Mouse (Mus musculus): ENCODE data around the gene Plin4. TPM values are rescaled to one million over a fixed set of nuclear protein-coding genes. Genes with fewer than 3 reads are reported as not detected.

The Plin4 gene
- 0.03 and 0.11 TPM in 2 replicates for polyA plus RNA-seq (2015; fragmentation: Nextera tagmentation; extraction: Ambion mirVana)

DNA sequence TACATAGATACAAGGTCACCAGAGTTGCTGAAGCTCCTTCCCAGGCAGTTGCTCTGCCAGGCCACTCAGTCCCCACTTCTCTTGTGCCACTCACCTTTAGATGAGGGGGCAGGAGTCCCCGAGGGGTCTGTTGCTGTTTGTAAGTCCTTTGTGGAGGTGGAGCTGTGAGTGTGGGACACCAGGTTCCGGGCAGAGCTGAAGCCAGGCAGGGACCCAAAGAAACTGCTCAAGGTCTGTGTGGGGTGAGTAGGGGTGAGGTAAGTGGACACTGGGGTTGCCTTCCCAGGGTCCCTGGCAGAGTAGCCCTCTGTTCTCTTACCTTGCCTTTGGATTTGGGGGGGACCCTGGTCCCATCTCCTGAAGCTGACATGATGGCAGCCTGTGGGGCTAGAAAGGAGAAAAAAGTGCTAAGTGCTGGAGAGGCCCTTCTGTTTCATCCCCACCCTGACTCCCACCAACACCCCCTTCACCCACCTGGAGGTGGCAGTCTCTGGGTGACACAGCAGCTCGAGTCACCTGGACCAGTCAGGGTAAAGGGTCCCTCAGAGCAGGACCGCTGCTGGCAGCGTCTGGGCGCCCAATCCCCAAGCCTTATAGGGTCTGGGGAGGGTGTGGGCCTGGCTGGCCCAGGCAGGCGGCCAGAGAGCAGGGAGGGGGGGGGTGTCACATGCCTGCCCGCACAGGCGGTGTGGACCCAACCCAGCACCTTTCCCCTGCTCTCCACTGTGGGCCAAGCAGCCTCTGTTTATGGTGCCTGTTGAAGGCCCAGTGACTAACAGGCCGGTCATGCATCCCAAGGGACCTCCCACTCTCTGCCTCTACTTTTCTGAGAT is at the start of gene Plin4:
Gene Plin4, minus strand, starts transcription at position 585 of the 833 bp plus-strand sequence.
- Histone ChIP-seq H3K9me3 (no peaks in the 10 kb centered on the region), H3K36me3 (0 out of 2 replicates have a peak, but pooled peaks cover 4% of the 10 kb centered on the region), H3K9ac (no peak within 1 kb of the TSS), H3K4me2 (no peak within 1 kb of the TSS), H3K27me3 (no peaks in the 10 kb centered on the region), H3K4me1 (no peaks in the 10 kb centered on the region), H3K4me3 (no peak within 1 kb of the TSS), H3K27ac (no peak within 1 kb of the TSS)
- no peak; the same call in 1 of the 2 replicates for ATAC-seq (ENCODE audit: insufficient number of reproducible peaks, low FRiP score, low TSS enrichment, low read depth)
- 55% methylated on average over 10 of the region's 10 CpGs for WGBS

GRCm38 (mm10) chr17:56153643-56154042 is 44.0 kb upstream of the Plin4 start:
- Histone ChIP-seq H3K4me1 (peaks cover 8% of the 10 kb centered on the region; the same call in 1 of the 2 replicates), H3K9ac (no peak overlapping the region), H3K27me3 (peaks cover 71% of the 10 kb centered on the region), H3K27ac (no peak overlapping the region), H3K9me3 (no peaks in the 10 kb centered on the region), H3K4me2 (no peak overlapping the region), H3K4me3 (no peak overlapping the region), H3K36me3 (no peaks in the 10 kb centered on the region)
- 32% methylated on average over 9 of the region's 9 CpGs for WGBS
- ATAC-seq (ENCODE audit: insufficient number of reproducible peaks, low FRiP score, low TSS enrichment, low read depth), result peak; percentile 8; the same call in 1 of the 2 replicates

- Histone ChIP-seq H3K4me1 (peaks cover 10% of the 10 kb centered on the region; the same call in 1 of the 2 replicates), H3K9ac (no peak overlapping the region), H3K9me3 (no peaks in the 10 kb centered on the region), H3K4me2 (no peak overlapping the region), H3K36me3 (no peaks in the 10 kb centered on the region), H3K27ac (no peak overlapping the region), H3K4me3 (no peak overlapping the region), H3K27me3 (peaks cover 80% of the 10 kb centered on the region)
- no peak for ATAC-seq (ENCODE audit: insufficient number of reproducible peaks, low FRiP score, low TSS enrichment, low read depth)
- WGBS, result 43% methylated on average over 2 of the region's 2 CpGs
Observed at GRCm38 (mm10) chr17:56149897-56150296, 40.3 kb upstream of the Plin4 start.

- Histone ChIP-seq H3K9ac (no peak overlapping the region; the same call in 1 of the 2 replicates), H3K4me1 (peaks cover 10% of the 10 kb centered on the region; the same call in 1 of the 2 replicates), H3K27me3 (peaks cover 87% of the 10 kb centered on the region), H3K4me3 (peak overlapping the region; percentile 13), H3K9me3 (no peaks in the 10 kb centered on the region), H3K36me3 (no peaks in the 10 kb centered on the region), H3K4me2 (peak overlapping the region; percentile 30), H3K27ac (no peak overlapping the region)
- ATAC-seq (ENCODE audit: insufficient number of reproducible peaks, low FRiP score, low TSS enrichment, low read depth), result no peak
- WGBS, result 2% methylated on average over 30 of the region's 30 CpGs
Observed at GRCm38 (mm10) chr17:56148790-56149618, 39.4 kb upstream of the Plin4 start.

- no peak for ATAC-seq (ENCODE audit: insufficient number of reproducible peaks, low FRiP score, low TSS enrichment, low read depth)
- Histone ChIP-seq H3K36me3 (no peaks in the 10 kb centered on the region), H3K27me3 (peaks cover 87% of the 10 kb centered on the region), H3K4me1 (peaks cover 10% of the 10 kb centered on the region; the same call in 1 of the 2 replicates), H3K27ac (no peak overlapping the region), H3K9me3 (no peaks in the 10 kb centered on the region), H3K9ac (no peak overlapping the region), H3K4me2 (peak overlapping the region; percentile 30), H3K4me3 (peak overlapping the region; percentile 13; the same call in 1 of the 2 replicates)
- 21% methylated on average over 9 of the region's 9 CpGs for whole genome bisulfite sequencing
Observed at GRCm38 (mm10) chr17:56148280-56148679, 38.7 kb upstream of the Plin4 start.

DNA sequence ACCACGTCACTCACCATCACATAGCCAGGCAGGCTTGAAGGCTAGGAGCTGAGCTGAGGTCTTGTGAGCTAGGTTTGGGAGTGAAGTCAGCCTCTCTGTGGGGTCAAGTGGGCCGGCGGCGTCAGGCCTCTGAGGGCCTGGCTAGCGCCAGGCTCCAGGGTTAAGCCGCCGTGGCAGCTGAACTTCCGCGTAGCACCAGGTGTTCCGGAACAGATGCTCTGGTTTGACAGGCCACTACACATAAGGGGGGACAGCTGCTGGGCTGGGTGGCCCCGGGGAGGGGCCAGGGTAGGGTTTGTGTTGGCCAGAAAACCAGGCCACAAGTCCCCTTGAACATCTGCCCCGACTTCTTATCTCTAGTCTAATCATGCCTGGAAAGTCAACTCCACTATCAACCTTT is 37.8 kb upstream of the Plin4 start:
- Histone ChIP-seq H3K4me2 (no peak overlapping the region), H3K27me3 (peaks cover 90% of the 10 kb centered on the region), H3K9me3 (no peaks in the 10 kb centered on the region), H3K4me3 (no peak overlapping the region), H3K36me3 (no peaks in the 10 kb centered on the region), H3K27ac (no peak overlapping the region), H3K9ac (no peak overlapping the region), H3K4me1 (peaks cover 10% of the 10 kb centered on the region; the same call in 1 of the 2 replicates)
- no peak for ATAC-seq (ENCODE audit: insufficient number of reproducible peaks, low FRiP score, low TSS enrichment, low read depth)
- WGBS, result 40% methylated on average over 12 of the region's 12 CpGs

DNA sequence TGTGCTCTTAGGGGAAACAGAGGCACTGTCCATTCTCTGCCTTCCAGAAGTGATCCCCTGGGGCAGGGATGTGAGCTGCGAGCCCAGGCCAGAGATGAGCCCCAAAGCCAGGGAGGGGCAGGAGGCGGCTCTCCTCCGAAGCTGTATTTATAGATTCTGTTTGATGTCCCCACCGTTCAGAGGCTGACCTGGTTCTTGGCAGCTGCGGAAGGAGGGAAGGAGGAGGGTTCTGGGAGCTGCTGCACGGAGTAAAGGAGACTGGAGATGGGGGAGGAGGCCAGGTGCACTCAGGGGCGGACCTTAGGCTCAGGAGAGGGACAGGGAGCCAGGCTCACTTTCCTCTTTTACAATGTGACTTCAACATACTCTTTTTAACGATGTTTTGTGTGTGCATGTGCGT is 36.5 kb upstream of the Plin4 start:
- H3K4me1 ChIP-seq, result peaks cover 23% of the 10 kb centered on the region
- no peak for ATAC-seq (ENCODE audit: insufficient number of reproducible peaks, low FRiP score, low TSS enrichment, low read depth)
- peaks cover 99% of the 10 kb centered on the region for H3K27me3 ChIP-seq
- no peak overlapping the region for H3K4me2 ChIP-seq
- H3K27ac ChIP-seq, result no peak overlapping the region
- H3K9ac ChIP-seq, result no peak overlapping the region
- no peaks in the 10 kb centered on the region for H3K9me3 ChIP-seq
- no peak overlapping the region for H3K4me3 ChIP-seq
- WGBS, result 13% methylated on average over 9 of the region's 9 CpGs
- no peaks in the 10 kb centered on the region for H3K36me3 ChIP-seq

DNA sequence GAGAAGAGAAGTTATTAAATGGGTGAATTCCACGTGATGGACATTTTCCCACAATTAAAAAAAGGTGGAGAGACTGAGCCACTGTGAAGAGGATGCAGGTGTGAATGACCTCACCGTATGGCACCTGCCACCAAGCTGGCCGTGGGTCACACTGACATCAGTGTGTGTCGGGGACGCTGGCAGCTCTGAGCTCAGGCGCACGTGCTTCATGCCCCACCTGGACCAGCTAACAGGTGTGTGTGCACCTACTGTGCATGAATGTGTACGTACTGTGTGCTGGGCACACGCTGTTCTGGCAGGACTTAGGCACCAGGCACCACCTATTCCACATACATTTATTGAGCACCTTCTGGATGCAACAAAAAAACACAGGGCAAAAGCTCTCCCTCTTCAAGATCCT is 34.9 kb upstream of the Plin4 start:
- Histone ChIP-seq H3K4me1 (peaks cover 28% of the 10 kb centered on the region), H3K27ac (no peak overlapping the region), H3K36me3 (no peaks in the 10 kb centered on the region), H3K9me3 (no peaks in the 10 kb centered on the region), H3K9ac (no peak overlapping the region), H3K4me2 (no peak overlapping the region), H3K4me3 (no peak overlapping the region), H3K27me3 (peaks cover 99% of the 10 kb centered on the region)
- 64% methylated on average over 9 of the region's 9 CpGs for WGBS
- no peak for ATAC-seq (ENCODE audit: insufficient number of reproducible peaks, low FRiP score, low TSS enrichment, low read depth)

DNA sequence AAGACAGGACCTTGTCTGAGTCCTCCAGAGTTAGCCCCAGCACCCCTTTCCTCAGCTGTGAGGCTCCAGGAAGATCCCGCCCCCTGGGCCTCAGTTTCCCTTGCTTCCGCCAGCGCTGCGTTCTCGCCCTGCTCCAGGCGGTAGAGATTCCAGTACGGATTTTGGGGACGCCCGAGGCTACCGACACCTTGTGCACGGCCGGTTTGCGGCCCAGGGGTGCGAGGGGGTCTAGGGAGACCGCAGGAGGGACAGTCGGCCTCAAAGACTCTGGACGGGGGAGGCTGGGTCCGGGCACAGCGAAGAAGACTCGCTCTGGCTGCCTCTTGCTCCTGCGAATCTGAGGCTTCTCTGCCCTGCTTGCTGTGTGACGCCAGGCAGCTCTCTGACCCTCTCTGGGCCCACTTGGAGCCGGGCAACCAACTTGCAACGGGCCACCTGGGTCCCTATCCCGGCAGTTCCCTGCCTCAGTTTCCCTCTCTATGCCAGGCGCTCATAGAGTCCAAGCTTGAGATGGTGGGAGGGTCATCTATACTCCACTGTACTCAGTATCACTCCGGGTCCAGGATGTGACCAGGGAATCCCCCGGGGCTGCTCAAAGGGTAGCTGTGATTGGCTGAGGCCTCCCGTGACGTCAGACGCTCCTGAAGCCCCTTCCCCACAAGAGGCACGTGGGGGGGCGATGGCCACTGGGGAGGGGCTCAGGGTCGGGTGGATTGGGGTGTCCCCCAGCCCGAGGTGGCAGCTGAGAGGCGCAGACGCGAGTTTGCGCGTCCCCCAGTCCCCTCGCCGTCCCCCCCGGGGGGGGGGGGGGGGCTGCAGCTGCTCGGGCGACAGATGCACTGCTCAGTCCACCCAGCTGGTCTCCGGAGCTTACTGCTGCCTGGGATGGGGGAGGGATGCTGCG is 32.4 kb upstream of the Plin4 start:
- Histone ChIP-seq H3K4me1 (peaks cover 26% of the 10 kb centered on the region), H3K9ac (no peak overlapping the region), H3K27ac (no peak overlapping the region), H3K4me2 (peak overlapping the region; percentile 71), H3K9me3 (no peaks in the 10 kb centered on the region), H3K36me3 (no peaks in the 10 kb centered on the region), H3K4me3 (peak overlapping the region; percentile 41), H3K27me3 (peaks cover 94% of the 10 kb centered on the region)
- WGBS, result under 1% methylated on average over 43 of the region's 47 CpGs
- 0 out of 2 replicates have a peak, but pooled peaks have one; percentile 11 for ATAC-seq (ENCODE audit: insufficient number of reproducible peaks, low FRiP score, low TSS enrichment, low read depth)

- Histone ChIP-seq H3K4me3 (peak within 1 kb of the TSS; percentile 66), H3K36me3 (no peaks in the 10 kb centered on the region), H3K4me2 (peak within 1 kb of the TSS; percentile 99), H3K4me1 (peaks cover 29% of the 10 kb centered on the region), H3K27me3 (peaks cover 85% of the 10 kb centered on the region), H3K9me3 (no peaks in the 10 kb centered on the region), H3K27ac (no peak within 1 kb of the TSS), H3K9ac (peak within 1 kb of the TSS; percentile 29; the same call in 1 of the 2 replicates)
- no peak for ATAC-seq (ENCODE audit: insufficient number of reproducible peaks, low FRiP score, low TSS enrichment, low read depth)
- WGBS, result 1% methylated on average over 73 of the region's 79 CpGs
Observed at GRCm38 (mm10) chr17:56139858-56140595, 30.4 kb upstream of the Plin4 start, which contains the start of gene Sema6b. Gene Sema6b (minus strand): TSS chr17:56140343.
